Mouse (Mus musculus) MEL (cell line): ENCODE results near the gene Hspbp1. TPM values are rescaled to one million over a fixed set of nuclear protein-coding genes. Genes with fewer than 3 reads are reported as not detected.

ENCODE experiments used
- DNase-seq: peaks from one replicate; pipeline ENCODE4 v3.0.0; 2011; ENCODE audit warnings: low read depth, low spot score
- H3K27ac ChIP-seq: 2 replicates; pipeline ENCODE4 v1.5.1; 2012; ENCODE audit warnings: low read depth, mild to moderate bottlenecking, control low read depth, low read length, moderate library complexity; ENCODE audit not compliant: control insufficient read depth
- H3K27me3 ChIP-seq, 2 experiments: fragments of 150-350 bp in 1 of 2; sonication (generic) in 1 of 2; 2 replicates each; pipeline ENCODE4 v1.6.1; 2012; ENCODE audit warnings: low read length in 2 of 2, mild to moderate bottlenecking in 2 of 2, improper control_type of control experiment in 1 of 2, moderate library complexity in 1 of 2; ENCODE audit not compliant: insufficient read depth in 2 of 2, control insufficient read depth in 1 of 2
- H3K36me3 ChIP-seq, 2 experiments: 2 replicates each; pipeline ENCODE4 v1.6.1; 2012 to 2014; ENCODE audit warnings: low read length in 2 of 2, improper control_type of control experiment in 1 of 2, inconsistent platforms in 1 of 2, mild to moderate bottlenecking in 1 of 2; ENCODE audit not compliant: insufficient read depth in 2 of 2, control insufficient read depth in 1 of 2
- H3K4me1 ChIP-seq, 2 experiments: fragments of 150-350 bp in 1 of 2; sonication (generic) in 1 of 2; 2 replicates each; pipeline ENCODE4 v1.6.1; 2012; ENCODE audit warnings: low read length in 2 of 2, improper control_type of control experiment in 1 of 2, mild to moderate bottlenecking in 1 of 2; ENCODE audit not compliant: insufficient read depth in 2 of 2, control insufficient read depth in 1 of 2
- H3K4me3 ChIP-seq, 2 experiments: fragments of 150-350 bp in 1 of 2; sonication (generic) in 1 of 2; 2 replicates each; pipeline ENCODE4 v1.5.1; 2012; ENCODE audit warnings: low read depth in 2 of 2, low read length in 2 of 2, mild to moderate bottlenecking in 2 of 2, moderate library complexity in 2 of 2, control low read depth in 1 of 2, improper control_type of control experiment in 1 of 2; ENCODE audit not compliant: control insufficient read depth in 1 of 2, insufficient read depth in 1 of 2
- H3K79me2 ChIP-seq: 2 replicates; pipeline ENCODE4 v1.6.1; 2012; ENCODE audit warnings: mild to moderate bottlenecking, low read length, moderate library complexity; ENCODE audit not compliant: control insufficient read depth, poor library complexity, insufficient read depth
- H3K9ac ChIP-seq: 2 replicates; pipeline ENCODE4 v1.6.1; 2012; ENCODE audit warnings: low read depth, mild to moderate bottlenecking, control low read depth, low read length, moderate library complexity; ENCODE audit not compliant: control insufficient read depth, poor library complexity, severe bottlenecking
- H3K9me3 ChIP-seq: fragments of 150-350 bp; sonication (generic); replicated peaks from 2 replicates; pipeline ENCODE4 v1.6.1; 2012; ENCODE audit warnings: mild to moderate bottlenecking, low read length, improper control_type of control experiment, moderate library complexity; ENCODE audit not compliant: insufficient read depth
- BHLHE40 ChIP-seq: IDR thresholded peaks from 2 replicates; pipeline ENCODE4 v1.6.1; 2012; ENCODE audit warnings: low read depth, mild to moderate bottlenecking, inconsistent platforms, low read length, improper control_type of control experiment, borderline replicate concordance
- CHD1 ChIP-seq: IDR thresholded peaks from 2 replicates; pipeline ENCODE4 v1.6.1; 2012; ENCODE audit warnings: low read depth, mild to moderate bottlenecking, inconsistent platforms, low read length, improper control_type of control experiment
- CHD2 ChIP-seq: IDR thresholded peaks from 2 replicates; pipeline ENCODE4 v1.6.1; 2011; ENCODE audit warnings: low read length, improper control_type of control experiment
- CTCF ChIP-seq, 3 experiments: IDR thresholded peaks in 2 of 3; conservative IDR thresholded peaks in 1 of 3; 2 replicates each; pipeline ENCODE4 v1.5.1; 2011 to 2012; ENCODE audit warnings: low read length in 3 of 3, low read depth in 2 of 3, mild to moderate bottlenecking in 2 of 3, improper control_type of control experiment in 1 of 3, inconsistent platforms in 1 of 3, mixed read lengths in 1 of 3, moderate library complexity in 1 of 3; ENCODE audit not compliant: control insufficient read depth in 1 of 3, insufficient read depth in 1 of 3, poor library complexity in 1 of 3, severe bottlenecking in 1 of 3
- E2F4 ChIP-seq: IDR thresholded peaks from 2 replicates; pipeline ENCODE4 v1.6.1; 2011; ENCODE audit warnings: low read depth, low read length, improper control_type of control experiment, borderline replicate concordance
- ELF1 ChIP-seq: IDR thresholded peaks from 2 replicates; pipeline ENCODE4 v1.6.1; 2014; ENCODE audit warnings: low read depth, mild to moderate bottlenecking, inconsistent platforms, low read length, improper control_type of control experiment, moderate library complexity
- EP300 ChIP-seq, 2 experiments: IDR thresholded peaks; 2 replicates each; pipeline ENCODE4 v1.6.1; 2011; ENCODE audit warnings: improper control_type of control experiment in 2 of 2, low read length in 2 of 2, low read depth in 1 of 2, mild to moderate bottlenecking in 1 of 2
- ETS1 ChIP-seq: IDR thresholded peaks from 2 replicates; pipeline ENCODE4 v1.6.1; 2012; ENCODE audit warnings: low read depth, mild to moderate bottlenecking, inconsistent platforms, low read length, improper control_type of control experiment, moderate library complexity
- GABPA ChIP-seq: IDR thresholded peaks from 2 replicates; pipeline ENCODE4 v1.6.1; 2012; ENCODE audit warnings: low read depth, mild to moderate bottlenecking, inconsistent platforms, low read length, improper control_type of control experiment, moderate library complexity
- HCFC1 ChIP-seq: IDR thresholded peaks from 2 replicates; pipeline ENCODE4 v1.6.1; 2012; ENCODE audit warnings: low read depth, mild to moderate bottlenecking, inconsistent platforms, low read length, improper control_type of control experiment, moderate library complexity
- JUND ChIP-seq: IDR thresholded peaks from 2 replicates; pipeline ENCODE4 v1.6.1; 2011; ENCODE audit warnings: low read depth, mild to moderate bottlenecking, improper control_type of control experiment, low read length
- KAT2A ChIP-seq: conservative IDR thresholded peaks from 2 replicates; pipeline ENCODE4 v1.6.1; 2012; ENCODE audit warnings: low read depth, low read length, improper control_type of control experiment, inconsistent platforms
- MAZ ChIP-seq: IDR thresholded peaks from 2 replicates; pipeline ENCODE4 v1.6.1; 2012; ENCODE audit warnings: low read depth, mild to moderate bottlenecking, inconsistent platforms, low read length, improper control_type of control experiment
- MEF2A ChIP-seq: IDR thresholded peaks from 2 replicates; pipeline ENCODE4 v1.6.1; 2014; ENCODE audit warnings: low read depth, mild to moderate bottlenecking, inconsistent platforms, low read length, improper control_type of control experiment; ENCODE audit not compliant: poor library complexity, insufficient replicate concordance, severe bottlenecking; ENCODE audit errors: extremely low read depth
- NRF1 ChIP-seq: IDR thresholded peaks from 2 replicates; pipeline ENCODE4 v1.6.1; 2014; ENCODE audit warnings: low read depth, mild to moderate bottlenecking, inconsistent platforms, low read length, improper control_type of control experiment, moderate library complexity; ENCODE audit not compliant: poor library complexity, insufficient read depth, severe bottlenecking
- POLR2AphosphoS5 ChIP-seq: IDR thresholded peaks from 2 replicates; pipeline ENCODE4 v1.6.1; 2012; ENCODE audit warnings: low read depth, borderline replicate concordance, mild to moderate bottlenecking, inconsistent platforms, low read length, moderate library complexity, mixed read lengths
- RAD21 ChIP-seq: IDR thresholded peaks from 2 replicates; pipeline ENCODE4 v1.6.1; 2011; ENCODE audit warnings: mild to moderate bottlenecking, low read depth, low read length, improper control_type of control experiment
- RCOR1 ChIP-seq: IDR thresholded peaks from 2 replicates; pipeline ENCODE4 v1.6.1; 2012; ENCODE audit warnings: low read depth, mild to moderate bottlenecking, inconsistent platforms, low read length, improper control_type of control experiment
- TBP ChIP-seq: IDR thresholded peaks from 2 replicates; pipeline ENCODE4 v1.8.0; 2011; ENCODE audit warnings: low read depth, low read length, improper control_type of control experiment
- TCF12 ChIP-seq: IDR thresholded peaks from 2 replicates; pipeline ENCODE4 v1.6.1; 2014; ENCODE audit warnings: low read depth, mild to moderate bottlenecking, inconsistent platforms, low read length, improper control_type of control experiment, moderate library complexity
- UBTF ChIP-seq: IDR thresholded peaks from 2 replicates; pipeline ENCODE4 v1.6.1; 2012; ENCODE audit warnings: low read depth, mild to moderate bottlenecking, inconsistent platforms, low read length, improper control_type of control experiment, moderate library complexity, borderline replicate concordance; ENCODE audit not compliant: insufficient read depth
- USF1 ChIP-seq: IDR thresholded peaks from 2 replicates; pipeline ENCODE4 v1.6.1; 2014; ENCODE audit warnings: low read depth, mild to moderate bottlenecking, inconsistent platforms, low read length, improper control_type of control experiment, moderate library complexity
- USF2 ChIP-seq, 2 experiments: IDR thresholded peaks; 2 replicates each; pipeline ENCODE4 v1.6.1; 2011 to 2012; ENCODE audit warnings: improper control_type of control experiment in 2 of 2, low read length in 2 of 2, borderline replicate concordance in 1 of 2, inconsistent platforms in 1 of 2, low read depth in 1 of 2, mild to moderate bottlenecking in 1 of 2; ENCODE audit not compliant: insufficient read depth in 1 of 2
- ZKSCAN1 ChIP-seq: IDR thresholded peaks from 2 replicates; pipeline ENCODE4 v1.6.1; 2012; ENCODE audit warnings: low read depth, mild to moderate bottlenecking, inconsistent platforms, low read length, improper control_type of control experiment, moderate library complexity
- ZNF384 ChIP-seq: IDR thresholded peaks from 2 replicates; pipeline ENCODE4 v1.6.1; 2012; ENCODE audit warnings: low read depth, mild to moderate bottlenecking, inconsistent platforms, low read length, improper control_type of control experiment
- polyA plus RNA-seq, 2 experiments: library from polyadenylated mRNA; stranded (reverse) in 1 of 2; unstranded in 1 of 2; fragments of >175 nt in 1 of 2; fragments of >200 nt in 1 of 2; gene quantifications; 2 replicates each; pipeline versions ENCODE4 v1.2.1 to v1.2.4; 2012; ENCODE audit warnings: low replicate concordance in 2 of 2, low read depth in 1 of 2; ENCODE audit not compliant: insufficient read length in 2 of 2, insufficient read depth in 1 of 2, missing spikeins in 1 of 2
- total RNA-seq: library from RNA; depleted of rRNA; stranded (reverse); fragments of 300-350 nt; gene quantifications from 2 replicates; pipeline ENCODE4 v1.2.3, GENCODE M21; 2012

Hspbp1 gene
- total and polyA plus RNA-seq, 3 experiments: 101 to 111 TPM; not detected in 1

GRCm38 (mm10) chr7:4723508-4723907 lies 38.6 kb upstream of the Hspbp1 start:
- peaks cover 0 to 18% of the 10 kb centered on the region in 2 experiments; a peak in 3 of 4 replicates for H3K4me1 ChIP-seq
- TF ChIP-seq E2F4: no peak
- TF ChIP-seq MAZ: no peak
- TF ChIP-seq ZKSCAN1: no peak
- TF ChIP-seq ELF1: 0 out of 2 replicates have a peak, but pooled peaks have one; percentile 29
- no peak for TF ChIP-seq MEF2A
- TF ChIP-seq HCFC1: peak; percentile 100
- 0 out of 2 replicates have a peak, but pooled peaks have one; percentile 28 for TF ChIP-seq TBP
- no peak for TF ChIP-seq CHD1
- no peak for TF ChIP-seq BHLHE40
- no peak for TF ChIP-seq TCF12
- no peak for TF ChIP-seq EP300 (IDR thresholded peaks at IDR 0.05; ENCODE audit: low read depth in 1 of 2, low read length in 2 of 2)
- peak; percentile 86; the same call in 1 of the 2 replicates for TF ChIP-seq KAT2A
- TF ChIP-seq UBTF: no peak
- no peak for TF ChIP-seq USF2 (IDR thresholded peaks at IDR 0.05; ENCODE audit: borderline replicate concordance in 1 of 2, insufficient read depth in 1 of 2, low read depth in 1 of 2, low read length in 2 of 2)
- TF ChIP-seq, all 39 proteins: peak for 4
- DNase-seq: peak; percentile 72
- no peak overlapping the region for H3K27ac ChIP-seq
- H3K9ac ChIP-seq: peak overlapping the region; percentile 19
- no peaks in the 10 kb centered on the region for H3K27me3 ChIP-seq
- H3K4me3 ChIP-seq: peak overlapping the region; percentile 53
- peaks cover 0 to 7% of the 10 kb centered on the region in 2 experiments; a peak in 2 of 4 replicates for H3K36me3 ChIP-seq
- no peaks in the 10 kb centered on the region for H3K79me2 ChIP-seq
- no peaks in the 10 kb centered on the region for H3K9me3 ChIP-seq

GRCm38 (mm10) chr7:4719276-4719675 lies 34.4 kb upstream of the Hspbp1 start:
- H3K4me1 ChIP-seq: peaks cover 0 to 4% of the 10 kb centered on the region in 2 experiments; a peak in 1 of 4 replicates

More at GRCm38 (mm10) chr7:4719276-4719675, 34.4 kb upstream of the Hspbp1 start:
- no peak overlapping the region for H3K27ac ChIP-seq
- peaks cover 0 to 2% of the 10 kb centered on the region in 2 experiments; a peak in 1 of 4 replicates for H3K36me3 ChIP-seq
- no peaks in the 10 kb centered on the region for H3K27me3 ChIP-seq
- no peak overlapping the region for H3K9ac ChIP-seq
- no peak for DNase-seq
- TF ChIP-seq CHD2 (no peak), JUND (no peak), RAD21 (no peak), NRF1 (no peak), POLR2AphosphoS5 (no peak), ZNF384 (no peak), HCFC1 (no peak), RCOR1 (no peak), GABPA (no peak), ETS1 (no peak), CTCF (IDR thresholded peaks at IDR 0.05 in 2 of 3, conservative IDR thresholded peaks at IDR 0.05 in 1 of 3; ENCODE audit: control insufficient read depth in 1 of 3, insufficient read depth in 1 of 3, low read depth in 2 of 3, low read length in 3 of 3, poor library complexity in 1 of 3, severe bottlenecking in 1 of 3) (no peak), USF1 (no peak)
- no peaks in the 10 kb centered on the region for H3K9me3 ChIP-seq
- no peaks in the 10 kb centered on the region for H3K79me2 ChIP-seq
- H3K4me3 ChIP-seq: no peak overlapping the region
